Mouse (Mus musculus): ENCODE measurements at regions not wholly inside any gene's neighbourhood (a gene's known extent, or its start where the extent isn't known, plus 50 kb on each side); places are given as distances from the start of the nearest gene placed in this dataset.

GRCm38 (mm10) chr17:45928903-45929477 is 103.2 kb downstream of the Vegfa start:
- DNase-seq = no peak

DNA sequence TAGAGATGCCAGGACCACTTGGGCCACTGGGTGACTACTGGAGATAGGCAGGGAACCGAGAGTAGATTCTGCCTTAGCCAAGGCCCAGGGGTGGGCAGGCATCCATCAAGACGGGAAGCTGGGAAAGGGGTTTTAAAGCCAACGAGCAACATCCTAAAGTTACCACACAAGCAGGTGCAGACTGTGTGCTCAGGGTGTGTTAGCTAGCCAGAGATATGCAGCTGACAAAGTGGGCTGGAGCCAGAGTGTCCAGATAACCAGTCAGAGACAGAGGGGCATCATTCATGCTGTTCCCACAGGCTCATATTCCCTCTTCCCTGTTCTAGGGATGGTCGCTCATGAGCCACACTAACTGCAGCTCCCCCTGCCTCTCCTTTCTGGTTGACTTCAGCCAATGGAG is 104.2 kb downstream of the Vegfa start:
- DNase-seq = no peak

DNA sequence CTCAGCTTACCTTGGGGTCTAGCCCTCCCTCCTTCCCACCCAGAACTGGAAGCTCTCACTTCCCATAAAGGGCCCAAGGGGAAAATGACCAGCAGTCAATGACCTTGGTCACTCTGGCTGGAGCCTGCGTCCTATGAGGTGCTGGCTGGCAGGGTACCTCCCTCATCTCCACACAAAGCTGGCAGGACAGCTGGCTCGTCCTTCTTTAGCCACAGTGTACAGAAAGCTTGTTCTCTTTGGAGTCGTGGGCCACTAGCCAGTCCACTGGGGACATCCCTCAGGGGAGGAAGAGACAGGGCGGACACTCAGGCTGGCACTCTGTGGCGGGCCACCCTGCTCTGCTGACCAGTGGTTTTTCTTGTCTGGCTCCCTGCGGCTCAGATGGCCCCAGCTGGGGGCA is 106.3 kb downstream of the Vegfa start:
- DNase-seq = no peak

DNA sequence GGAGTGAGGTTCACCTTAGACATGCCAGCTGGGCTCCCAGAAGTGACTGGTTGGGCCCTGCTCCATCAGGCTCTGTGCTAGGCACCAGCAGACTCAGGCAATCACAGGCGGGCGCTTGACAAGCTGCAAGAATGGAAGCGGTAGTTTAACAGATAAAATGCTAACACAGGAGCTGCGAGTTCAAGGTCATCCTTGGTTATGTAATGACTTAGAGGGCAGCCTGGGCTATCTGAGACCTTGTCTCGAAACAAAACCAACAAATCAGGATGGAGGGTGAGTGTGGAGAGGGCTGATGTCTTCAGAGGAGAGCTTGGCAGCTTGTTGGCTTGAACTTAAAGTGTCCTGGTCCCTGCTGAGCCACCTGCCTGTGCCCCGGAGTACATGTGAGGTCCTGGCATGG is 107.6 kb downstream of the Vegfa start:
- no peak for DNase-seq

GRCm38 (mm10) chr17:45923217-45923730 is 108.9 kb downstream of the Vegfa start:
- no peak for DNase-seq

DNA sequence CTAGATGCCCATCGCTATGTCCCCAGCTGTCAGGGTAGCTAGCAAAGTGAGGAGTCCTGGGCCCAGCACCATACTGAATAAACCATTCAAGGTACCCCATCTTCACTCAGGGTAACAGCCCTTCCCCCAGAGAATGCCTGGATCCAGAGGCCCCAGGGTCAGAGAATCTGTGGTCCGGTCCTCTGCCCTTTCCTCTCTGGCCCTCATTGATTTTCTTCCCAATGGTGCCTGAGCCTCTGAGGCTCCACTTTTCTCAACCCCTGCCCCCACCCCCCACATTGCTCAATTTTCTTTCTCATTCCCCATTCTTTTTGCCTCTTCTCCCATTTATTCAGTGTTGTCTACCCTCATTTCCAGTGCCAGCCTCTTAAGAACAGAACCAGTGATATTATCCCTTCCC is 114.5 kb downstream of the Vegfa start:
- no peak for DNase-seq

- no peak for DNase-seq
Observed at GRCm38 (mm10) chr17:45916937-45917336, 115.2 kb downstream of the Vegfa start.

DNA sequence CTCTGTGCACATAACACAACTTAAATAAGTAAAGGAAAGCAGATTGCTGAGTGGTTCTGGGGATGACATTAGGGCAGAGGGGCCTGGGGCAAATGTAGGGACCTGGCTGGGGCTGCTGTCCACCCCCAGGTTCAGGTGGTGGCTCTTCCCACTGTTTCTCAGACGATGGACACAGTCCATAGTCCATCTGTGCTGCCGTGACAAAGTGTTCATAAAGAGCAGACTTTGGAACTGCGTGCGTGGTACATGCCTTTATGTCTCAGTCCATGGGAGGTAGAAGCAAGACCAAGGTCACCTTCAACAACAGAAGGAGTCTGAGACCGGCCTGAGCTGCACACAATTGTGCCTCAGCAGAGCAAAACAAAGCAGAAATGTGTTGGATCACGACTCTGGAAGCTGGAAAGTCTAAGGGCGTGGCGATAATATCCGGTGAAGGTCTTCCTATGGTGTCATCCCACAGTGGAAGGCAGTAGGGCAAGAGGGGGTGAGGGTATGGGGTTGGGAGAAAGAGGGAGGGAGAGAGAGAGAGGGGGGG is 117.4 kb downstream of the Vegfa start:
- DNase-seq = no peak

- DNase-seq = peak; percentile 58
Observed at GRCm38 (mm10) chr17:45914237-45914636, 117.9 kb downstream of the Vegfa start.

- DNase-seq = no peak
Observed at GRCm38 (mm10) chr17:45913671-45914070, 118.5 kb downstream of the Vegfa start.

- DNase-seq = no peak
Observed at GRCm38 (mm10) chr17:45912165-45912564, 120.0 kb downstream of the Vegfa start.

- peak; percentile 81 for DNase-seq
Observed at GRCm38 (mm10) chr17:45911201-45911731, 120.9 kb downstream of the Vegfa start.

DNA sequence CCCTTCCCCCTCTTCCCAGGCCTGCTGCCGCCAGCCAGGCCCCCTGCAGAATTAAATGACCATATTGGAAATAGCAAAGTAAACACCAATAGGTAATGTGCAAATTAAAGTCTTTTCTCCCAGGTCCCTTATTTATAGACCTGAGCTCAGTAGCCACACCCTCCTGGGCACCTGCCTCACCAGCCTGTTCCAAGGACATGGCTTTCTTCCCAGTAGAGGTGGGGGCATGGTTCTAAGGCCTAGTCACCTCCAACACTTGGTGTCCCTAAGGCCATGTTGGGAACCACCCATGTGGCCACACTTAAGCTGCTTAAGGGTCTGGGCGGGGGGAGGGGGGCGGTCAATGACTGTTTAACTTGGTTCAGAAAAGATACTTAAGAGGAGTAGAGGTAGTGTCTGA is 121.9 kb downstream of the Vegfa start:
- no peak for DNase-seq

- no peak for DNase-seq
Observed at GRCm38 (mm10) chr17:45907587-45907986, 124.6 kb downstream of the Vegfa start.

DNA sequence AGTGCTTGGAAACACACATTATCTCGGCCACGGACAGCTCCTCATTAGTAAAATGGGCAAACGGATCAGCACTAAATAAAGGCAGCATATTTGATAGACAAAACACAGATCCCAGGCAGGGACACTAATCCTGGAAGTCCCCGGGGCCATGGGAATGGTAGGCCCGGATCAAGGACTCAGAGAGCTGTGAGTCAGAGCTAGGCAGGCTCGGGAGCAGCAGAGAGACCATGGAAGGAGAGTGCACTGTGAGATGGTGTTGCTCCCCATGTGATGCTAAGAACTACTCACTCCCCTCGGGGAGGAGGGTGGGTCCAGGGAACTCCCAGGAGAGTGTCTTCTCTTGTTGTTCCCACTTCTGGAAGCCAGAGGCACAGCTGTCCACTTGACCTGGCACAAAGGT is 126.6 kb downstream of the Vegfa start:
- no peak for DNase-seq

- no peak for DNase-seq
Observed at GRCm38 (mm10) chr17:45904251-45904650, 127.9 kb downstream of the Vegfa start.

DNA sequence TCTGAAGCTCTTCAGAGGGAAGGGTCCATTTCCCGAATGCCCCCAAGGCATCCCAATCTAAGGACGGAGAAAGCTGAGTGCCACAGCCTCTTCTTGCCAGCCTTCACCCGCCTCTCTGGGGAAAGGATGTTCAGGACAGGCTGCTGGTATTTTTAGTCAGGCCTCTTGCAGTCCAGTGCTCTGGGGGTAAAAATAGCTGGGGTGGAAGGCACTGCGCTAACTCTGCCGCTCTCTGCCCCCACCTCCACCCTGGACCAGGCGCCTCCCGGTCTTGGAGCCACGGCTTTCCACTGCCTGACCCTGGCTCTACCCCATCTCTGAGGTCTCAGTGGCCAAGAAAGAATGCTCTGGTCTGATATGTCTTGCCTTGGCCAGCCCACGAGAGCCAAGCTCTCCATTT is 128.9 kb downstream of the Vegfa start:
- DNase-seq = no peak

DNA sequence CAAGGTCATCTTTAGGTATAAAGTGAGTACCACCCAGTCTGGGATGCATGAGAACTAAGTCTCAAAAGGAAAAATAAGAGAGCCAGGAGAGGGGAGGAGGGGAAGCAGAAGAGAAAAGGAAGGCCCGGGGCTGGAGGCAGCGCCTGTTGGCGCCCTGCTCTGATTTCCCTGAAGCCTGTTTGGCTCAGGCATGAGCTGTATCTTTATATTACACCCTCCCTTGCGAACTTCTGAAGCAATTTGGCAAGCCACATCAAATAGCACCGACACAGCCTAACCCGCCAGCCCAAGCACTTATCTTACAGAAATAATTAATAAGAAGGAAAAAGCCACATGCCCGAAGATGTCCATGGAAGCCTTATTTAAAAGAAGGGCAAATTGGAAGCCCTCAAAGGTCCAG is 129.5 kb downstream of the Vegfa start:
- no peak for DNase-seq

DNA sequence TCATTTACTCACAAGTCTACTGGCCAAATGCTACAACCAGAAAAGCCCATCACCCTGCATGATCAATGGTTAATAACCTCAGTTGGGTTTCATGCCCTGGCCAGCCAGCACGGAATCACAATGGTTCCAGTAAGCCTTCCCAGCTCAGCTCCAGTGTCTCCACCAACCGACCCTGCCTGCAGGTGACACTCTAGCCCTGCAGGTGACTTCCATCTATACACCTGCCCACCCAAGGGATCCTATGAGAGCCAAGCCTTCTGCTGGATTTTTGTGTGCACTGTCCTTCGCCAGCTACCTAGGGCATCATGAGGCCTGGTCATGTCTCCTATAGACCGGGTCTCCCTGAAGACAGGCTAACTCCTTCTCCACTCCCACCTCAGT is 135.3 kb downstream of the Vegfa start:
- no peak for DNase-seq

GRCm38 (mm10) chr17:45896142-45896921 is 135.8 kb downstream of the Vegfa start:
- no peak for DNase-seq

- DNase-seq = no peak
Observed at GRCm38 (mm10) chr17:45894166-45894565, 138.0 kb downstream of the Vegfa start.

GRCm38 (mm10) chr17:45893698-45894097 is 138.5 kb downstream of the Vegfa start:
- no peak for DNase-seq

DNA sequence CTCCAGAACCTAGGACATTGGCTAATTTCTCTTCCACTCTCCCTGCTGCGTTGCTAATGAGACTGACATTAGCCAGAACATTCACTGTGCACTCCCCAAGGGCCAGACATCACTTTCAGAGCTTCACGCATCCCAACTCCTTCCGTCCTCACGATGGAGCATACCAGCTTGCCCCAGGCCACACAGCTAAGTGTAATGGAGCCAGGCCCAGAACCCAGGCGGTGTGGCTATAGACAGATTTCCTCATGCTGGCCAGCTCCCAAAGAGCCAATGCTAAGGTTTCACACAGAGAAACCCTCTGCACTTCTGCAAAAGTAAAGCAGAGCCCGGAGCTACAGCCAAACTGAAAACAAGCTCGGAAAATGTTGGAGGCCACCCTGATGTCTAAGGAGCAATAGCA is 139.1 kb downstream of the Vegfa start:
- peak; percentile 34 for DNase-seq

DNA sequence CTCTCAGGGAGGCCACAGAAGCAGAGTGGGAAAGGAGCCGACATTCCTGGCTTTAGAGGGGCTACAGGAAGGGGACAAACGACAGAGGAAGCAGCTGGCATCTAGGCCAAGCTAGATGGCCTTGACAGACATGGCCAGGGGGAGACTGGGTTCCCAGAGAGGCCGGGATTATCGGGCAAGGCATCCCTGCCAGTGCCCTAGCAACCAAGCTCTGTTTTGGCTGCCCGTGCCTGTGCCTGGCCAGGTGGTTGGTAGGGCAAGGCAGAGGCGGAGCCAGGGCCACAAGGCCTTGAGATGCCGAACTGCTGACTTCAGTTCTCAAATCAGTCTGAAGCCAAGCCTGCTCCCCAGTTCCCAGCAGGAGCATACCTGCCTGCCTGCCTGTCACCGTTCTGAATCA is 142.7 kb downstream of the Vegfa start:
- peak; percentile 33 for DNase-seq
